Mouse (Mus musculus) urinary bladder, adult 18-20 months (tissue): ENCODE data around the gene Gipc1.

Source experiments
- DNase-seq, 2 experiments: peaks; one replicate each; pipeline ENCODE4 v3.0.0; 2022; ENCODE audit warnings: low spot score in 2 of 2, mixed read lengths in 2 of 2

The Gipc1 gene

DNA sequence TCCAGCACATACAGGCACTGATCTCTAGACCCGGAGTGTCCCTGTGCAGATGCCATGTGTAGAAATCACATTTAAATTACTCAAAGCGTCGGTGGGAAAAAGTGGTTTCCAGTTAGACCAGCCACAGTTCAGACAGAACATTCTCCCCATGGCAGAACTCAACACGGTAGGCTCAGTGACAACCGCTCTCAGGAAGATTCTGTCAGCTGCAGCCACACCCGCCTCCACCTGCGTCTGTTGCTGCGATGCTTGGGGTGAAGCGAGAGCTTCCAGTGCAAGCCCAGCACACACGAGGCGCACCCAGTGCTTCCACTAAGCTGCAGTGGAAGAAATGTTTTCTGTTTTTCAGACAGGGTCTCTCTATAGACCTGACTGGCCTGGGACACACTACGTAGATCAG, 27.4 kb downstream of the Gipc1 start:
- no peak for DNase-seq

DNA sequence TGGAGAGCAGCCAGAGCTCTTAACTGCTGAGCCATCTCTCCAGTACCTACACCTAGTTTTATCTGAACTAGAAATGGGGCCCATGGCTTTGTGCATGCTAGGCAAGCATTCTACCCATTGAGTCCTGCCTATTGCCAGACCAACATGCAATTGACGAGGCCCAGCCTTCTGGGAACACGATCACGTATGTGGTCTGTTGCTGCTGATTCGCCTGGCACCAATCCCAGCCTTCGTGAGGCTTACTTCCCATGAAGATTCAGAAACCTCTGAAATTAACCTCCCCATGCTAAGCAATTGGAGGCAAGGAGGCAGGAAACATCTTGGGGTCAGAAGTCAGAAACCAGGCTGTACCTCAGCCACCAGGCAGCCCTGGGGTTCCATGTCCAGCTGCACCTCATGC, 28.1 kb downstream of the Gipc1 start:
- DNase-seq: no peak

DNA sequence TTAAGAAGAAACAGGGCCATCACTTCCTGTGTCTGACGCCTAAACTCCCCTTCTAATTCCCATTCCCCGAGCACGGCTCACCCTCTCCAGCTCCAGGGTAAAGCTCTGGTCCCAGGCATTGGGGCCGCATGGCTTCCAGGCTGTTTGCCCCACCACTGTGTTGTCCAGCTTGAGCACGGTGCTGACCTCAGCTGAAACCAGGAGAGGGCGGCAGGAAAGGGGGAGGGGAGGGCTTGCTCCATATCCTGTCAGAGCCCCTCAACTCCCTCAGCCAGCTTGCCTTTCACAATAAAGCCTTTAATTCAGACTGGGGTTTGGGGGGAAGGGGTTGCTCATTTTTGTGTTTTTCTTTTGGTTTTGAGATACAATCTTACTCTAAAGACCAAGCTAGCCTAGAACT, 28.6 kb downstream of the Gipc1 start:
- no peak for DNase-seq

GRCm38 (mm10) chr8:83684517-83684916, 32.0 kb downstream of the Gipc1 start:
- DNase-seq: no peak

GRCm38 (mm10) chr8:83689264-83689663, 36.8 kb downstream of the Gipc1 start:
- no peak for DNase-seq

DNA sequence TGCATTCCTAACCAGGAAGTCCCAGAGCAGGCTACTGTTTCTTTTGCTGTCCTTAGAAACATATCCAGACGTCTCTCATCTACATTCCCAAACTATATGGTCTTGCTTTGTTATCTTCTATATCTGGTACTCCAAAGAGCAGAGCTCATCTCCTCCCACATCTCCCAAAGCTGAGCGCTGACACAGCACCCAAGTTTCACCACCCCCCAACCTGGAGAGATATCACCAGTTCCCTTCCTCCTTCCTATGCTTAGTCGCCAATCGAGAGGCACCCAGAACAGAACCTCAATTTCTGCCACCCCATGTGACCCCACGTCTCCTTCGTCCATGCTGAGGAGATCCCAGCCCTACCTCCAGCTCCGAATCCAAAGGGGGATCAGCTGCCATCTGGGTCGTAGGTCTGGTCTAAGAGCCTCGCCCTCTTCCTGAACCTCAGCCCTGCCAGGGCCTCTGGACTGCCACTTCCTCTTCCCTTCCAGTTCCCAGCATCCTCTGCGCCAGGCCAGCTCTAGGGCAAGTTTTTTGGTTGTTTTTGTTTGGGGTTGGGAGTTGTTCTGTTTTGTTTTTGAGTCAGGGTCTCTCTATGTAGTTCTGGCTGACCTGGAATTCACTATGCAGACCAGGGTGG, 41.2 kb downstream of the Gipc1 start:
- no peak for DNase-seq

DNA sequence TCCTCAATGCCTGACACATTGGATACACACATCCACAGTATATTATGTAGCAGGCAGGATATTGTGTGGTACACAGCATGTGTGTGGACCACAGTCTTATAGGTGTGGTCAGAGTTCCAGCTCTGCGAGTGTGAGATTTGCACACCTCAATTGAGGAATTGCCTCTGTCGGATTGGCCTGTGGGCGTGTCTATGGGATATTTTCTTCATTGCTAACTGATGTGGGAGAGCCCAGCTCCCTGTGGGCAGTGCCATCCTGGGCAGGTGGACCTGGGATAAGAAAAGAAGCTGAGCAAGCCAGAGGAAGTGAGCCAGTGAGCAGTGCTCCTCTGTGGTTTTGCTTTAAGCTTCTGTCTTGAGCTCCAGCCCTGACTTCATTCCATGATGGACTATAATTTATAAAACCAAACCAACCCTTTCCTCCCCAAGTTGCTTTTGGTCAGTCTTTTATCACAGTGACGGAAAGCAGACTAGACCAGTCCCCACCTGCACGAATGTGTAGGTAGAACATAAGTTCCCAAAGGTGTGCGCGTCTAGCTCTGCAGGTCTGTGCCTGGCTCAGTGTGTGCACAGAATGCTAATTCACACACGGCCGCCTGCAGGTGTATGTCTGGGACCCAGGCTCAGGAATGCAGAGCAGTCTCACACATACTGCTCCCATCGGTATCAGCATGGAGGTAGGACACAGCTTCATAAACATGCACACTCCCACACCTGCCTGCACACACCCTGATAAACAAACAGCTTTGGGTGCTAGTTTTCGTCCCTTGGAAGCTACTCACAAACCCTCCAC, 42.1 kb downstream of the Gipc1 start:
- DNase-seq: no peak

GRCm38 (mm10) chr8:83695351-83696106, 43.1 kb downstream of the Gipc1 start:
- no peak for DNase-seq

- peak; percentile 37 to 63 for DNase-seq
Measured at GRCm38 (mm10) chr8:83697374-83698220, 45.1 kb downstream of the Gipc1 start.

DNA sequence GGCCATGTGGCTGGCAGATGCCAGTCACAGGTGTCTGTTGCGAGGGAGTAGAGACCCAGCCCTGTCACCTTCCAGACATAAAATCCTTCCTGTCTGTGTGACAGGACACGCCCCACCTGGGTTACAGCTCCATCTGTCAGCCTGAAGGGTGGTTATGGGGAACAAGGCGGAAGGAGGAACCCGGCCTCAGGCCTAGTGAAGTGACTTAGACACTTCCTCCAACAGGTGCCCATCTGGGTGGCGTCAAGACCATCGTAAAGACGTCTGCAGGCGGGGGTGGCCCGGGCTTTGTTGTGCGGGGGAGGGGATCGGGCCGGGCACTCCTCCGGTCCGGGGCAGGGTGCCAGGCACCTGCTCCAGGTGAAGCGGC, 45.8 kb downstream of the Gipc1 start:
- peak in 1 of 2 experiments; percentile 23 for DNase-seq

DNA sequence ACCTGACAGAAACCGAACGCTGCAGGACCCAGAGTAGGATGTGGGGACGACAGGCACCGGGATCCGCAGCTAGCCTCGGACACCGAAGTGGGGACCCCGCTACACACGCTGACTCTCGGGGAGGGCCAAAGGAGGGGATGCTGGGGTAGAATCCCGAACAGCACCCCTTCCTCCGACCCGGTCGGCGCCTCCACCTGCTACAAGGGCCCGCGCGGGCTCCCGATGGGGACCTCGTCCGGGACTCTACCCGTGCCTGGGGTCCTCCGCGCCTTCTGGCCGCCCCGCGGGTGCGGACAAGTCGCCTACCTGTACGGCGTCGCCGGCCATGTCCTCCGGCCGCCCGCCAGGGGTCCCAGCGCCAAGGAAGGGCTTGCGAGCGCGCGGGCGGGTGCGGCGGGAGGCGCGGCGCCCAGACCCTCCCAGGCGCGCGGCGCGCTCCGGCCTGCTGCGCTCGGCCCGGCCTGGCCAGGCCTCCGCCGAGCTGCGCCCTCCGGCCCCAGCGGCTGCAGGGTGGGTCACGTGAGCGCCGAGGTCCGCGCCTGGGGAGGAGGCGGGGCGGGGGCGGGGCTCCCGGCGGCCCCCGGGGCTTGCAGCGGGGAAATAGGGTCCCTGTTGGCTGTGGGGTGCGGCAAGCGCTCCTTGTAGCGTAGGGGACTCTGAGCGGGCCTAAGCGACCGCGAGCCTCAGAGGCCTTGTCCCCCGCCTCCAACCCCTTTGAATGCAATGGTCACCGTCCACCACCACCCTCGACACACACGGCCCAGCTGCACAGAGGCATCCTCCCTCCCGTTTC, 46.4 kb downstream of the Gipc1 start, which contains the start of gene Pkn1:
Pkn1 (minus strand) TSS at position 519 of the 793 bp plus-strand sequence.
- DNase-seq: peak; percentile 61 to 66

DNA sequence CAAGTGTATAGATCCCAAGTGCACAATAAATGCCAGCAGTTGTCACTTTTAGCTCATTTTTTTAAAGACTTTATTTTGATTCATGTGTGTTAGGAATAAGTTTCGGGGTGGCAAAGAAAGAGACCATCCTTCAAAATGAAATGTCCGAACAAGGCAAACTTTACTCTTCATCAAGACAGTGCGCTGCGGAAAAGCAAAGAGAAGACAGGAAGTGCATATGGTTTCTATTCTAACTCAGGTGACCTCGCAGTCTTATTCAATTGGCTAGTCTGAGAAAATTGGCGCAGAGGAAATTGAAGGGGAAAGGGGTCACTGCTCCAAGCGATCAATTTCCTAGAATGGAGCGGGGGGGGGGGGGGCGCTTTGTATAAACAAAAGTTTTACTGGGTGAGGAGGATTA, 47.1 kb downstream of the Gipc1 start:
- DNase-seq: no peak

DNA sequence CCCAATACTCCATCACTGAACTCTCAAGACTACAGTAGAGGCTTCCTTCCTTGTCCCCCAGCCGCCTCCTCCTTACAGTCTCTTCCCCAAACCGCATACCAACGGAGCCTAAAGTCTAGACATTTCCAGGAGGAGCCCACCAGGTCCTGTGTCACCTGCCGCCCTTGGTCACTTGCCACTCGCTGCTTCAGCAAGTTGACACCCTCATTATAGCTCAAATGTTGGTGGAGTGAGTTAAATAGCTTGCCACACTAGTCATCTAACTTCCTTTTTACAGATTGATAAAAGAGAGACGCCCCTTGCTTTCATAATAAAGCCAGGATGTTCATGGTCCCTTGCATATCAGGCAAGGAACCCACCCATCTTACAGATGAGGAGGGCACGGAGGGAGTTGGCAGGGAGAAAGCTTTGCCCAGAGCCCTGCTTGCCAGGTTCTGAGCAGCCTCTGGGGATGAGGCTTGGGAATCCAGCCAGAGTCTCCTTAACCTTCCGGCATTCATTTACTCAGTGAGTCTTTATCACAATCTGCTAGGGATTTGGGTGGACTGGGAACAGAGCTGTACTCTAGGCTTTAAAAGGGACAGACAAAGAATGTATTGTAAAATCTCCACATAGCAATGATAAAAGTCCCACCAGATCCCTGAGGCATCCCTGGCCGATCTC, 48.1 kb downstream of the Gipc1 start:
- DNase-seq: no peak

DNA sequence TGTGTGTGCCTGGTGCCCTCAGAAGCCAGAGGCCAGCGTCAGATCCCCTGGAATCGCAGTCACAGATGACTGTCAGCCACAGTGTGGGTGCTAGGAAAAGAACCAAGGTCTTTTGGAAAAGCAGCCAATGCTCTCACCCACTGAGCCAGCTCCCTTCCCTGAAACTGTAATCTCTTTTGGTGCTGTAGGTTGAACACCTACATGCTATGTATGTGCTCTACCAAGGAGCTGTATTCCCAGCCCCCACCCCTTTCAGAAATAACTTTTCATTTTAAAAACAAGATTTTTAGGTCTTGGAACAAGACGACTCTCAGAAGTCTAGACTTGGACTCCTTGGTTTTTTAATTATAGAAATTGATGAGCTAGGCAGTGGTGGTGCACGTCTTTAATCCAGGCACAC, 50.9 kb downstream of the Gipc1 start:
- no peak for DNase-seq

GRCm38 (mm10) chr8:83706411-83706810, 53.9 kb downstream of the Gipc1 start:
- DNase-seq: no peak

DNA sequence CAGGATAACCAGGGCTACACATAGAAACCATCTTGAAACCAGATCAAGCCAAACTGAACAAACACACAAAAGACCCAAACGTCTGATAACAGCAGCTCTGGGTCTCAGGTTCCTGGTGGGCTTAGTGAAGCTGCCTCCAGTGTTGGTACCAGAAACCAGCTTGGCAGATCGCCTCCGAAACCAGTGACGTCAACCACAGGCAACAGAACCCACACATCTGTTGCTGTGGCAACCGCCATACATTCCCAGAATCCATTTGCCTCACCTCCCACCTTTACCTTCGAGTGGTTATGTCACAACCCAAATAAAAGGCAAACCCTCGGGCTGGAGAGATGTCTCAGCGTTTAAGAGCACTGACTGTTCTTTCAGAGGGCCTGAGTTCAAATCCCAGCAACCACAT, 55.1 kb downstream of the Gipc1 start:
- DNase-seq: no peak
